Mouse (Mus musculus) frontal cortex, adult (tissue): ENCODE results near the gene Ptprm.
A peak's percentile ranks its signal among the peaks of the same experiment; 100 is the strongest.

Source experiments
- ATAC-seq: cut with Nextera tagmentation; 2 replicates; pipeline ENCODE4 v1.9.2; 2017; ENCODE audit warnings: mild to moderate bottlenecking, moderate library complexity, mixed read lengths; ENCODE audit not compliant: low TSS enrichment

Gene Ptprm

DNA sequence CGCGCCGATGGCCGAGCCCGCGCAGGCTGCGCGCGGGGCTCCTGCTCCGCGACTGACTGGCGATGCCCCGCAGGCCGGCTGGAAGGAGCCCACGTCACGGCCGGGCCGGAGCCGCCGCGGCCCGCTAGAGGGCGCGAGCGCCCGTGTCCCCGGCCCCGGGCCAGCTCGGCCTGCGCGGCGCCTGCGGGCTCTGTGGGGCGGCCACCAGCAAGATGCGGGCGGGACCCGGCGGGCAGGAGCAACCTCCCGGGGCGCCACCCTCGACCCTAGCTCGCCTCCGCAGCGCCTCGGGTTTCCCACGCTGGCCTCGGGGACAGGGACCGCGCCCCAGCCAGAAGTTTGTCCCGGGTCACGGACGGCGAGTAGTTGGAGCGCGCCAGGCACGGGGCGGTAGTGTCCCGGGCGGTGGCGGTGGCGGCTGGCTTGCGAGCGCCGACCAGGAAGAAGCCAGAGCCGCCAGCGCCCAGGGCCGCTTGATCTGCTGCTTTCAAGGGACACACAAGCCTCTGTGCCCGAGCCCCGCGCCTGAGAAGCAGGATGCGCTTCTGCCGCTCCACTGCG is at the start of gene Ptprm:
Gene Ptprm (minus strand): TSS at position 7 of the 561 bp plus-strand sequence.
- peak; percentile 73 for ATAC-seq

DNA sequence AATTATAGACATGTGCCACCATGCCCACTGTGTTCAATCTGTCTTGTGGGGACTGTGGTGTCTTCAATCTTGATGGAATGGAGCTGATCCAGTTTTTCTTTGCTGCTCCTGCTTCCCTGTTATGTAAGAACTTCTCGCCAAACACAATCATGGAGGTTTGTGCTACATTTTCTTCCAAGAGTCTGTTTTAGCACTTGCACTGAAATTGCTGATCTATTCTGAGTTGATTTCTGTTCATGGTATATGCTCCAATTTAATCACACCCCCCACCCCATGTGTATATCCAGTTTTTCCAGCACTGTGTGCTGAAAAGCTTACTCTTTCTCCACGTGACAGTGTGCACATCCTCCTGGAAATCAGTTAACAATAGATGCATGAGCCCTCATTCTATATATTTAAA is 41.9 kb upstream of the Ptprm start:
- ATAC-seq = peak; percentile 89

DNA sequence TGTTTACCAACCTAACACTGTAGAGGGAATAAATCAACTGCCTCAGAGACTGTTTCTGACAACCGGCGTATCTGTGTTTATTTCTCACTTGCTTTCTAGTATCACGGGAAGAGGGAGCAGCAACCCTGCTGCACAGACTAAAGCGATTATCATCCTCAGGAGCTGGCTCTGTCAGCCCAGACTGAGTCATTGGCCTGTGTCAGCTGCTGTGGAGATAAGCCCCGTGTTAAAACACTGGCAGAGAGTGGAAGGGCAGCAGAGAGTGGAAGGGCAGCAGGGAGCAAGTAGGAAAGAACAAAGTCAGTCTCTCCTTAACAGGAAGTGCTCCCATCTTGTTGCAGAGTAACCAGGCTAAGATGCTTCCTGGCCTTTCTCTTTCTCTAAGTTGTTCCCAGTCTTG is 36.6 kb upstream of the Ptprm start:
- ATAC-seq = no peak

DNA sequence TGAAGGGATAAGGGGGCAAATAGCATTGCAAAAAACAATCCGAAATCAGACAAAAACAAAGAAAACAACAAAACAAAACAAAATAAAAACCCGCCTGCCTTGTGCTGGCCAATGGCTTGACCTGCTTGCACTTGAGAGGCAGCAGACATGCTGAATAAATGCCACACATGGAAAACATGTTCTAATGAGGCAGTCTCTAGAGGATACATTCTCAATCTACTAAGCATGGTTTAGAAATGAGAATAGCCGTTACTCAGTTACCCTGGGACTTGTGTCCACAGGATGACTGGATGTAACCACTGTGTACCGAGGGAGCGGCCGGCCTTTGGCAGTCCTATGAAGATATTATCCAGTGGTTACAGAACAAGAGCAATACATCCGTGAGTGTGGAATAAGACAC is 33.9 kb upstream of the Ptprm start:
- no peak for ATAC-seq

DNA sequence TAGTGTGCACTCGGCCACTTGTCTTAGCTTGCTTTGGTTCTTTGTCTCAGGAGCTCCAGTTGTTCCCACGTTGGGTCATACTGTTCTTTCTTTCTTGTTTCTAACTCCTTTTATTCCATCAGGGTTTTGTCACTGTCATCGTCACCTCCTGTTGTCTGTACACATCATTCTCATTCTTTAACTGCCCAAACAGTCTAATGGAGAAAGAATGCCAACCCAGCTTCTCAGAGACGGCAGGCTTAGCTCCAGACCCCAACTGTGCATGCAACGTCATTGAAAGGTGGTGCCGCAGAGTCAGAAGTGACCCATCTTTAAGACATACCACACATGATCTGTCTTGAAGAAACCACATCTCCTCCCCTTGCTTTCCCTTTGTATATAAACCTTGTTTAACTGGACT is 31.0 kb upstream of the Ptprm start:
- no peak for ATAC-seq

DNA sequence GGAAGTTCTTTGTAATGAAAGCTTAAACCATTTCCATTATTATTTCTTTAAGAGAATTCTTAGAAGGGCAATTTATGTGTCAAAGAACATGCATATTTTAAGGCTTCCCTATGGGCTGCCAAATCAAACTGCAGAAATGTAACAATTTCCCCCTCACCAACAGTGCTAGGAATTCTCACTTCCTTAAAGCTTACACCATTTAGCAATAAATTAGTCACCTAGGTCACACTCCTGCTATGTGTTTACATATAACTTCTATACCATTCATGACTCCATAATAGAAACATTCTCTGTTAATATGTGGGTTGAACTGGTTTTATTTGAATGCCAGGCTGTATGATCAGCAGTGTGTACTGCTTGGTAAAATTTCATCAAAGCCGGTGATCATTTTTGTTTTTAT is 29.4 kb upstream of the Ptprm start:
- ATAC-seq = no peak

DNA sequence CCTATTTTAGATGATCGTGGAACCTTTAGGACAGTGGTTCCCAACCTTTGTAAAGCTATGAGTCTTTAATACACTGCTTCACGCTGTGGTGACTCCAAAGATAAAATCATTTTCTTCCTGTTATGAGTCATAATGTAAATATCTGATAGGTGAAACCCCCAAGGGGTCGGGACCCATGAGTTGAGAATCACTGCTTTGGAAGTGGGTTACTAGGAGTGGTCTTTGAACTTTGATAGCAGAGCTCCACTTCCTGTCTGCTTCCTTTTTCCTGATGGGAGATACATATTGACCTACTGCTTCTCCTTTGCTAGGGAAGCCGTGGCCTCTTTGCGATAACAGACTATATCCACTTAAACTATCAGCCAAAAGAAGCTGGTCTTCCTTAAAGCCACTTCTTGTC is 27.4 kb upstream of the Ptprm start:
- no peak for ATAC-seq

DNA sequence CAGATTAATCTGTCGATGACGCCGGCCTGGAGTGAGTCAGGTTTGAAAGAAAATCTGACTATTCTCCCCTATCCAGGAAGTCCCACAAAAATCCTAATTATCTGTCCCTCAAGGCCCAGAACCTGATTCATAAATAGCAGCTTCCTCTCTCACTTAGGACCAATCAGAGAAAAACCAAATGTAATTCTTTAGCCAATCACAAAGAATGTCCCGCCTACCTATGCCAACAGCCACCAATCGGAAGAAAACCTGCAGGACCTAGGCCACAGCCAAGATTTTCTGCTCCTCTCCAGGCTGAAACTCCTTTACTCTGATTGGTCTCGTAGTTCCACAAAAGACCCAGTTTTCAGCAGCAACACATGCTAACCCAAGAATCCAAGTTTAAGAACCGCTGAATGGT is 13.6 kb upstream of the Ptprm start:
- no peak for ATAC-seq

DNA sequence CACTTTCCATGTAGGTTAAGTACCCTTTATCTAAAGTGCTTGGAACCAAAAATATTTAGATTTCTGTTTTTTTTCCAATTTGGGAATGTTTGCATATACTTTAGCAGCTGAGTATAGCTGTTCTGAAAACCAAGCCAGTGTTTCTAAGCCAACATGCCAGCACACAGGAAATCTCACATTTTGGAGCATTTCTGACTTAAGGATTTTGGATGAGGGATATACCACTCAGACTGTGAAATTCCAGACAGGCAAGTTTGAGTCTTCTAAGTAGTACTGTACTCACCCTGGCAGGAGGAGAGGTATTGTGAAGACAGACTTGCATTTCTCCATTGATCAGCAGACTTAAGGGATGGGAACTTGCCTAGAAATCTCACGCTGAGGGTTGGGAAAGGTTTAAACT is 10.2 kb upstream of the Ptprm start:
- ATAC-seq = no peak

DNA sequence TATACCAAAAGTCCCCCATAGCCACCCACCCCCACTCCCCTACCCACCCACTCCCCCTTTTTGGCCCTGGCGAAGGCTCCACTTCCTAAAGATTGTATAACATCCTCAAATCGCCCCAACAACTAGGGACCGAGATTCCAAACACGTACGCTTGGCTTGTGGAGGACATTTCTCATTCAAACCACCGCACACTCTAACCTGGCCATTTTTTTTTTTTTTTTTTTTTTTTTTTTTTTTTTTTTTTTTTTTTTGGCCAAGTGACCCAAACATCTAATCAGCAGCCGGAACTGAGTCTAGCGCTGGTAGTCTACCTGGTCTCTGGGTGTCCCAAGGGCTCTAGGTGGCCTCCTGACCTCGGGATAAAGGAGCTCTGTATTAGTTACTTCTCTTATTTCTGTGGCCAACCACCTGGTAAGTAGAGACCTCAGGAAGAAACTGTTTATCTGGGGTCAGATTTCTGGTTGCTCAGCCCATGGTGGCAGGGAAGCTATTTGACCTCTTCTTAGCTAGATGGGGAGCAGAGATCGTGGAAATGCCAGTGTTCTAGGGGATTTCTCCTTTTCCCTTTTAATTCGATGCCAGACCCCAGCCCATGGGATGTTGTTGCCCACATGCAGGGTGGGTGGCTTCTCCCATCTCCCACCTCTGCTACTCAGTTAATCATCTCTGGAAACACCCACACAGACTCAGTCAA is 9.3 kb upstream of the Ptprm start:
- no peak for ATAC-seq

DNA sequence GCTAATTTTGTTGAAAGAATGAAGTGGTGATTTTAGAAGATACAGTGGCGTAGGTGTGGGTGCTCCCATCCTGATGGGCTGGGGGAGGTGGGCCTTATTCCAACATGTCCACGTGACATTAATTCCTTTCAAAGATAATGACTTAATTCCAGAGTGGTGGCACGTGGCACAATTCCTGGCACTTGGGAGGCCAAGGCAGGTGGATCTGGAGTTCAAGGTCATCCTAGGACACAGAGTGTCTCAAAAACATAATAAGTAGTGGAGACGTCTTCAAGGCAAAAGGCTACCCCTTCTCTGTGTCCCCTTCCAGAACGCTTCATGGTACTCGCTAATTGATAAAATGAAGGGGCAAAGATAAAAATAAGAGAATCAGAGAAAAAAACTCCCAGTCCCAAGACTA is 7.9 kb upstream of the Ptprm start:
- ATAC-seq = no peak

DNA sequence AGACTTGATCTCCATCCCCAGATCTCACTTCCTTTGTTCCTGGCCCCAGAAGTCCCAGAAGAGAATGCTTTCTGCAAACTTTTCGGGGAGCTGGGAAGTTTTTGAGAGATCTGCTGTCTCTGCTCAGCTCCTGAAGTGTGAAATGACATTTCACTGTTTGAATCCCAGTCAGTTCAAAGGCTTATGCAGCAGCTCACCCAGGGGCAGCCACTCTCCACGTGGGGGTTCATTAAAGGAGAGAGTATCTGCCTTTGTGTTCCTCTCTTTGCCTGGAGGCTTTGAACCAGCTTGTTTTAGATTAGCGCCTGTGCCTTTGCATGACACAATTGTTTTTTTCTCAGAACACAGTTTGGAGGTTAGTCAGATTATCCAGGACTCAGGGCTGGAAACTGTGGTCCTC is 6.3 kb upstream of the Ptprm start:
- no peak for ATAC-seq

DNA sequence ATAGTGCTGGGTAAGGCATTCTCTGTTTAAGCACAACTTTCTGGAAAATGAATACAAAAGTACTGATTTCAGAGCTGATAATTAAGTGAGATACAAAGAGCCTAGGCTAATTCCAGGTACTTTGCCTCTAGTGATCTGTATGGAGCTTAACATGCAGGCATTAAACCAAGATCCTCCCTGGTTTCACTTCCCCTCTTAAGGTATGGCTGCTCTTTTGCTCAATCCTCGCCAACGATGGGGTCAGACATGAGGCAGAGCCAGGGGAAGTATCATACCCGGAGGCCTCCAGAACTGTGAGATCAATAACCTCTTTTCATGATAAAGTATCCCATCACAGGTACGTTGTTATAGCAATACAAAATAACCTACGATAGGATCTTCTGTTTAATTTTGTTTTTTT is 5.3 kb upstream of the Ptprm start:
- no peak for ATAC-seq

DNA sequence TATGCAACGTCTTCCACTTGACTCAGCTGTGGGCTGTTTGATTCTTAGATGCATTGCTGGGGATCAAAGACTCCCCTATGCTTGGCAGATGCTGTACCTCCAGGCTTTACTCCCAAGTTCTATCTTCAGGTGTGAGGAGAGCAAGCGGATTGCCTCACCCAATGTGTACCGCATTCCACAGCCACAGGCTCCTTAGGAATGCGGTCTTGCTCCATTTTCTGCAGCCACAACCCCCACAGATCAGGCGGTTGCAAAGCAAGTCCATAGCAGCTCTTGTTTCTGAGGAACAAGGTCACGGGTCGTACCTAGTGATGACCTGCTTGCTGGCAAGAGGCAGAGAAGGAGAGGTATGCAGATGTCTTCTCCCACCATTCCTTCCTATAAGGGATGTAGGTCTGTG is 4.3 kb upstream of the Ptprm start:
- no peak for ATAC-seq

DNA sequence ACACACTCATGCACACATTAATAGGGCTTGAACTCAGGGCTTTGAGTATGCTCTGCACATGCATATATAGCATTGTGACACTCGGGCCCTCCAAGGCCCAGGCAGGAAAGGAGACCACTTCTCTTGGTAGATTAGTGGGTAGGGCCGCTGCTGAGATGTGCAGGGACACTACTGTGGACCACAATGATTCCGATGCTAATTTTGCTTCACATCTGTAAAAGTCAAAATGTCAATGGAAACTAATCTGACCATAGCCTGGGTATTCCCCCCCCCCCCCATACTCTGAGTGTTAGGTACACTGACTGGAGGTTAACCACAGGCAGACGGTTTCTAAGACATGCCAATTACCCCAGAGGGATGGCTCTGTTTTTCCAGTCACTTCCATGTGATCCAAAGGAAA is 2.9 kb upstream of the Ptprm start:
- ATAC-seq = no peak

DNA sequence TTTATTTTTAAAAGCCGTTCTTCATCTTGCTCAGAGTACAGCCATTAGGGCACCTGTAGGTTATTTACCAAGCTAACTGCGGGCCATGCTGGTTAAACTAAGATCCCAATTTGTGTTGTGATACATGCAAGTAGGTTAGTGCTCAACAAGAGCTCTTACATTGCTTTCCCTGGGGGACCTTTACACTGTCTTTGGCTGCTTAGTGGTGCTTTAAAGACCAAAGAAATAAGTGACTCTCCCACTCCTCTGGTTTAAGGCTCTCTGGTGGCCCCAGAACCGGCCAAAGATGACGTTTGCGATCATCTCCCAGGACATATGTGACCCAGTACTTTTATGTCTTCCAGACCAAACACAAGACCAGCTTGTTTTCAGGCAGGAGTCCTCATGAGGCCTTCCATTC is 994 bp upstream of the Ptprm start:
- no peak for ATAC-seq

DNA sequence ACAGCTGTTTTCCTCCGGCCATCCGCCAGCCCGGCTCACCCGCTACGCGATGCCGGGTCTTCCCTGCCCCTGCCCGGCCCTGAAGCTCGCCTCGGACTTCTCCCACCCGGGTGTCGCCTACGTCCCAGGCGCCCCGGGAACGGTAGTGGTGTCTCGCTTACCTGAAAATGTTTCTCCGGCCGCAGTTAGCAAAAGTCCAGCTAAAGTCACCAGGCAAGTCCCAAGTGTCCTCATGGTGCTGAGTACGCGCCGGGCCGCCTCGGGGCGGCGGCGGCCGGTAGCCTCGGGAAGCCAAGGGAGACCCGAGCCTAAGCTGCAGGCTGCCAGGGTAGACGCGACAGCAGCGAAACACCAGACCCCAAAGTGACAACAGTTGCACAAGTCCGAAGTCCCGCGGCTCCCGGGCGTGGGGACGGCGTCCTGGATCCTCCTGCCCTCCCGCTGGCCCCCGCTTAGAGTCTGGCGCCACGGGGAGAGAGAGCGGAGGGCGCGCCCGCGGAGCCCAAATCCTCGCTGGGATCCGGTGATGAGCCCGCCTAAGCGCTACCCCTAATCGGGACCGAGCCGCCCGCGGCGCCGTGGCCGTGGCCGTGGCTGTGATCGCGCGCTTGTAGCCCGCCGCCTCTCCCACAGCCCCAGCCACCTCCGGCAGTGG is 334 bp downstream of the Ptprm start:
- peak; percentile 15 for ATAC-seq

DNA sequence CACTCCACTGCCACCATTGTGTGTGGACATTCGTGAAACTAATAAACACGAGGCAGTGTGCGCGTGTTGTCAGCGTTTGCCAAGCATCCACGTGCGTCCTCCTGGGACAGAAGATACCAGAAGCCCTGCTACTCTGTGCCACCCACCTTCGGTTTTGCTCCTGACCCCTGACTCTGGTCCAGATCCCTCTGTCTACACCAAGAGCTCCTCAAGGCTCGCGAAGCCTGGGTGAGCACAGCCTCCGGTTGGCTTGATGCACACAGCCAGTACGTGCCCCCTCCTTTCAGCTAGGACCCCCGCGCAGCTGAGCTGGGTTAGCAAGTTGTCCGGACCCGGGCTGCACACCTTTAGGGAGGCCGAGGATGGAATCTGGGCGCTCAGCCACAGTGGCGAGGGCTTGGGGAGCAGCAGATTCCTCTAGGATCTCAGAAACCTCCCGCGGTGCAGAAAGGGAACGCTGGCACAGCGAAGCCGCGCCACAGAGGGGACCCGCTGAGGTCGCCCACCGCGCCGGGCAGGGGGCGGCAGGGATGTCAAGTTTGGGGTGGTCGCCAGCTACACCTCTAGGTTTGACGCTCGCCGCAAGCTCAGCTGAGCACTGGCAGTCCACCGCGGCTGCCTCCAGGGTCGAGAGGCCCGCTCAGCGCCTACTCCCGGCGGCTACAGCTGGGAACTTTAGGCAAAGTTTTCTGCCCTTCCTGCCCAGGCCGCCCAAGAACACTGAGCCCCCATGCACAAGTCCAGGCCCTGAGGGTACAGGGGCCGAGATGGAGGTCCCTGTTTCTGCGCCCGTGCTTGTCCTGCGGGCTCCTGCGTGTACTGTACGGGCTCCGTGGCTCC is 1.1 kb downstream of the Ptprm start:
- ATAC-seq = no peak

DNA sequence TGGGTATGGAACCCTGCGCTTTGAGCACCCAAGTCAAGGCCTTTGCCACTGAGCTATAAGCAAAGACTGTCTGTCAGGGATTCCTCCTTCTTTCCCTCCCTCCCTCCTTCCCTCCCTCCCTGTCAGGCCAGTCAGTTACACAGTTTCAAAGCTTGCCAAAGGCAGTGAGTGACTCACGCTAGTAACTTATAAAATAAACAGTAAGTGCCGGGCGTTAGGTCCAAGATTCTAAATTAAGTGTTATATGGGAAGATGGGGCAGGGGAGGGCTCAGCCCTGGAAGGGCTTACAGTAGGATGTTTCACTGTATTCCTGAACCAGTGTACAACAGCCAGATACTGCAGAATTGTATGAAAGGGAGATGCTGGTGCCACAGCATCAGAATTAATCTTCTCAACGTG is 2.8 kb downstream of the Ptprm start:
- no peak for ATAC-seq

DNA sequence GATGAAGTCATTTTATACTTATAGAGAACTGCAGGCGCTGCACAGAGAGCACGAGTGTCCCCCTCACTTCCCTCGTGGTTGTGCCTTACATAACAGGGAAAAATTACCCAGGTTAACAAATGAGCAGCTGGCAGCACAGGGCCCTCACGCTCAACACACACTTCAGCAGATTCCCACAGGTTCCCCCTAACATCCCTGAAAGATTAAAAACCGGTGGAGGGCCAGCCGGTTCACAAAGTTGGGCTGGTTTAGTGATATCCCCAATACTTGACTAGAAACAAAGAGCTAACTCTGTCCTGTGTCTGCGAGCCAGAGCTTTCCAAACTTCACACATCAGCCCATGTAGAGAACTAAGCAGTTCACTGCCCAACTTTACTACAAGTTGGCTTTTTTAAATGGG is 3.7 kb downstream of the Ptprm start:
- no peak for ATAC-seq

DNA sequence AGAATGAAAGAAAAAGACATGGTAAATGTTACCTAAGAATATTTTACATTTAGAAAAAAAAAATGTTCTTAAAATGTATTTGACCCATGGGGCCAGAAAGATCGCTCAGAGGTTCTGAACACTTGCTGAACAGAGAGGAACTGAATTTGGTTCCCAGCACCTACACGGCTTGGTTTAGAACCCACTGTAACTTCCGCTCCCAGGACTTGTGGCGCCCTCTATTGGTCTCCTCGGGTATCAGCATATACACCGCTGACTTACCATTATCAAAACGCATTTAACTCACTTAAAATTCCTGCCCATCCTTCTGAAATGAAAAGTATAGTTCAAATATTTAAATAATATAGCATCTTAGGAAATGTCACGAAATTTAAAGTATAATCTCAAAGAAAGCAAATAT is 4.7 kb downstream of the Ptprm start:
- ATAC-seq = no peak

DNA sequence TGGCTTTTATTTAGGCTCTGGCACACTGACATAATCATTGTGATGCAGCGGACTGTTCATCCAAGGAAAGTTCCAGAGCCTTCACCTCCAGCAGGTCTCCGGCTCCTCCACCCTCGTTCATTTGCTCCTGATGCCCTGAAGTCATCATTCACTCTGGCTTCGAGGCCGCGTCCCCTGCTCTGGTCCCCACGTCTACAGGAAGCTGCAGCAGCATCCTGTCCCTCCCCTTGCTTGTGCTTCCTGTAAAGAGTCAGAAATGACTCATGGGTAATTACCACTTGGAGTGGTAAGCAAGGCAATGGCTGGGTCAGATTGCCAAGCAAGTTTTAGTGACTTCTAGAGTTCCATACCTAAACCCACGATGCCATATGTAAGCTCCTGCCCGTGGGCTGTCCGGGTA is 7.3 kb downstream of the Ptprm start:
- ATAC-seq = no peak

DNA sequence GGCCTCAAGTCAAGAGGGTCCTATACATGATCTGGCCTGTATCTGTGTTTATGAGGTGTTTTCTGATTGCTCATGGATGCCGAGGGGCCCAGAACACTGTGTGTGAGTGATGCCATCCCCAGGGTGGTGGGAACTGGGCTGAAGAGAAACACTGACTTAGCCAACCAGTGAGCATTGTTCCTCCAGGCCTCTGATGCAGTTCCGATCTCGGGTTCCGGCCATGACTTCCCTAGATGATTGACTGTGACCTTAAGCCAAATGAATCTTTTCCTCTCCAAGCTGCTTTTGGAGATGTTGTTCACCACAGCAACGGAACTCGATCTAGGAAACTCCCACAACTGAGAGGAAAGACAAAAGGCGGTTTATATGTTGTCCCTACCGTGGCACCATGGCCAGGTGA is 9.1 kb downstream of the Ptprm start:
- no peak for ATAC-seq
